Mouse (Mus musculus): ENCODE measurements around the gene Tes.

Tes gene

GRCm38 (mm10) chr6:17064936-17065790 lies at the start of gene Tes:
Gene Tes (plus strand): TSS chr6:17065149.
- WGBS = 1% methylated on average over 63 of the region's 63 CpGs

- WGBS = 77% methylated on average over 7 of the region's 7 CpGs
Measured at GRCm38 (mm10) chr6:17025886-17026285, 39.1 kb upstream of the Tes start.

DNA sequence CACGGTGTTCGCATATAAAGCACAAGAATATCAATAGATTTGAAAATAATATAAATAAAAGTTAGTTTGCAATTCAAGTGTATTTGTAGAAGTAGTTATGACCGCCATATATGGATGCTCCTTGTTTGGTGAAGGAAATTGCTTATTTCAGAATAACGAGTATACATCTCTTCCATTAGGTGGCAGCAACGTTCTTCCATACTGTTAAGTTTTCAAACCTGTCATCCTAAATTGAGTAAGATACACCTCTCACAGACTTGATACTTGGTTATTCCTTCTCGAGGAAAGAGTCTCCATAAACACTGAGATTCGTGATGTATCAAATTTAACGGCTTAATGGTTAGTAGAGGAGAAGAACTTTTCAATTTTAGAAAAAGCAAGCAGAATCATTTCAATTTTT lies 37.4 kb upstream of the Tes start:
- WGBS = 15% methylated on average over 8 of the region's 8 CpGs

GRCm38 (mm10) chr6:17028809-17029208 lies 36.1 kb upstream of the Tes start:
- 89% methylated on average over 8 of the region's 8 CpGs for WGBS

GRCm38 (mm10) chr6:17032231-17032728 lies 32.7 kb upstream of the Tes start:
- 34% methylated on average over 2 of the region's 2 CpGs for WGBS

DNA sequence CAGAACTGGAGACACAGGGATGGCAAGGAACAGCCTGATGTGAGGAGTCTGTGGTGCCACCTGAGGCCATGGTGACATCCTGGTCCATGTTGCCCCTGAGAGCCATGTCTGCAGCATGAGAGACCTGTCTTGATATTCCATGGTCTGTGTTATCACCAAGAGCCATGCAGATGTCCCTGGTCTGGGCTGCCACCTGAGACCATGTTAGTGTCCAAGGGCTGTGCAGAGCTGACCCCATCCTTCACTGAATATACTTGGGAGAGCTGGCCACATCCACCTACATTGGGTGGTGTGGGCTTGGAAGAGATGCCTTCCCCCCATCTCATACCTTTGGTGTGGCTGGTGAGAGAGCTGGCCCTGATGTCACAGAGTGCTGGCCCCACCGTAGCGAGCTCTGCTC lies 30.9 kb upstream of the Tes start:
- 95% methylated on average over 2 of the region's 2 CpGs for WGBS

DNA sequence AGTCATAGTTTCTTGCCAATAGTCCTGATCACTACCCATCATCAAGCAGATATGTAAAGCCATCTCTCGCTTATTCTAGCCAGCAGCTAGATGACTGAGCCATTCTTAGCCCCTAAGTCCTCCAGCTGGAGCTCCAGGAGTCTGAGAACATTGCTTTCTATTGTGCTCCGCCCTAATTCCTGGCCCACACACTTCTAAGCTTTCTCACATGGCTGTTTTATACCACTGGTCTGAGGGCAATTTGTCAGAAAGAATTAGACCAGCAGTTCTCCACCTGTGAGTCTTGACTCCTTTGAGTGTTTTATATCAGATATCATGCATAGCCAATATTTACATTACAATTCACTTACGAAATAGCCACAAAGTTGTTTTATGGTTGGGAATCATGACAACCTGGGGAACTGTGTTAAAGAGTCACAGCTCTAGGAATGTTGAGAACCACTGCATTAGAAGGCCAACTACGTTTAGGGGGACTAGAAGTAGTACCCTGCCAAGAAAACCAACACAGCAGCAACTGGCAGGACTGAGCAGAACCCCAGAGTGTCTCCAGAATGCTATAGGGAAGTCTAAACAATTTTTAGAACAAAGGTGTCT lies 13.4 kb upstream of the Tes start:
- 88% methylated on average over 4 of the region's 4 CpGs for WGBS

DNA sequence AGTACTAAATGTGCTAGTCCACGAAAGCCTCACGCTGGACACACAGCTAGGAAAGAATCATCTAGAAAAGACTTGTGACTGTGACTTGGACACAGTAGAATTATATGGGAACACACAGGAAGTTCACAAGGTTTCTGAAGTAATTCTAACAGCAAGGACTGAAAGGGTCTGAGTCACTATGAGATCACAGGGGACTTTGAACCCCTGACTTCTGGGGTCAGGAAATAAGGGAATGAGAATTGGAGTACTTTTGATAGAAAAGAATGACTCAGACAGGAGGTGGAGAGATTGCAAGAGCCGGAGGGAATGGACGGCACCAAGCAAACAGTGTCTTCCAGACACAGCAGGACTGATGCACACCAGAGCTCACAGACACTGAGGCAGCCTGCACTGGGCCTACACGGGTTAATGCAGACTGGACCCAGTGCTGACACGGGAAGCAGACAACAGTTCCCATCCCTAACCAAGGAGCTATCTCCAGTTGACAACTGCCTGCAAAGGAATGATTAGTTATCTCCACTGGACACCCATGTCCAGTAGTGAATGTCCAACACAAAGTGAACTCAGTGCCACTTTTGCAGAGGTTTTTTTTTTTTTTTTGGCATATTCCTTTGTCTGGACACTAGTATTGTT lies 11.8 kb upstream of the Tes start:
- 89% methylated on average over 6 of the region's 6 CpGs for WGBS

DNA sequence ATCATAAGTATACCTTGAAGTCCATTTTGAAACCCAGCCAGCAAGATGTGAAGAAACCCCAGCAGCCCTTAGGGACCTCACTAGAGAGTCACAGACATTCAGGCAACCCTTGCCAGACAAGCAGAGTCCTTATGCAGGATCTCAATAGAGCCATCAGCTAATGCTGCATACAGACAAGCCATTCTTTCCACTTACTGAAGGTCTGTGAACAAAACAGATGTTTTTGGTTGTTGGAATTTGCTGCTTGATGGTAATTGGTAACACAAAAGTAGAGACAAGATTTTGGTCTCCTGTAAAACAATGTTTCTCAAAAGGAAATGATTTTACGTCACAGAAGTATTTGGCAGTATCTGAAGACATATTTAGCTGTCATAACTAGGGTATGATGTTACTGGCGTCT lies 10.2 kb upstream of the Tes start:
- WGBS = 82% methylated on average over 2 of the region's 2 CpGs

- 83% methylated on average over 2 of the region's 2 CpGs for WGBS
Measured at GRCm38 (mm10) chr6:17055659-17056058, 9.3 kb upstream of the Tes start.

GRCm38 (mm10) chr6:17059501-17059900 lies 5.4 kb upstream of the Tes start:
- WGBS = 87% methylated on average over 2 of the region's 2 CpGs

- 82% methylated on average over 2 of the region's 2 CpGs for WGBS
Measured at GRCm38 (mm10) chr6:17060154-17060553, 4.8 kb upstream of the Tes start.

DNA sequence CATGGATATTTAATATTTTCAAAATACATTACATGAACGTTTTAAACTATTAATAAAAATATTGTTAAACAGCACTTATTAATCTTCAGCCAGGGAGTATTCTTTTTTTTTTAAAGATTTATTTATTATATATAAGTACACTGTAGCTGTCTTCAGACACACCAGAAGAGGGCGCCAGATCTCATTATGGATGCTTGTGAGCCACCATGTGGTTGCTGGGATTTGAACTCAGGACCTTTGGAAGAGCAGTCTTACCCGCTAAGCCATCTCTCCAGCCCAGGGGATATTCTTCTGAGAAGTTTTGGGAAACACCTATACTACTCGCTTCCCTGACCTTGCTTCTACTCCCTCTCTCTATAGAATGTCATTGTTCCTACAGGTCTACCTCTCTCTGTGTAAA lies 3.1 kb upstream of the Tes start:
- WGBS = 86% methylated on average over 4 of the region's 4 CpGs

- WGBS = 82% methylated on average over 6 of the region's 6 CpGs
Measured at GRCm38 (mm10) chr6:17062366-17062765, 2.6 kb upstream of the Tes start.

GRCm38 (mm10) chr6:17065791-17066169 lies 831 bp downstream of the Tes start:
- 13% methylated on average over 12 of the region's 12 CpGs for WGBS

DNA sequence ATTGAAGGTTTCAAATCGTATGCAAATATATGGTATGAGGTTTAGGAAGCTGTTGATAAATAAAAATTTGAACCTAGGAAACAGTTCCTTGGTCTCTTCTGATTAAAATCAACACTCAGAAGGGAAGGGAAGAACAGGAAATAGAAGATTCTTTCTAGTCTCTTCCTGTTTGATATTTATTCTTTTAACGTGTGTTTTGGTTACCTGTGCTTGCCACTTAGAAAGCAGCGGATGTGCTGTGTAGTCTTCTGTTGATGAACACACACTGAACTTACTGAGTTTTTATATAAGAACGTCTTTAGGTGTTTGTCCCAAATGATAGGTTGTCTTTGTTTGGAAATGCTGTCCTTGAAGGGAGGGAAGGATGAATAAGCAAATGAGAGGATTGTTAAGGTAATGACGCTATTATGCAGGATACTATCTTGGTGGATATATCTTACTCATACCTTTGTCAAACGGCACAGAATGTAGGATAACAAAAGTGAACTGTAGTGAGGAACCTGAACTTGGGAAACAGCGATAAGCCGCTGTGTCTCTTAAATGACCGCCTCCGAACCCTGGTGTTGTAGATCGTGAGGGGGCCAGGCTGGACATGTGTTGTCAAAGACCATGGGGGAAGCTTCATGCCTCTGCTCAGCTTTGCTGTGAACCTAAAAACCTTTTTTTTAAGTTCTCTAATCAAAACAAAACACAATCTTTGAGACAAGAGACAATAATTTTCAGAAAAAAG lies 1.4 kb downstream of the Tes start:
- WGBS = 74% methylated on average over 11 of the region's 11 CpGs

- WGBS = 94% methylated on average over 3 of the region's 3 CpGs
Measured at GRCm38 (mm10) chr6:17071899-17072298, 7.0 kb downstream of the Tes start.

DNA sequence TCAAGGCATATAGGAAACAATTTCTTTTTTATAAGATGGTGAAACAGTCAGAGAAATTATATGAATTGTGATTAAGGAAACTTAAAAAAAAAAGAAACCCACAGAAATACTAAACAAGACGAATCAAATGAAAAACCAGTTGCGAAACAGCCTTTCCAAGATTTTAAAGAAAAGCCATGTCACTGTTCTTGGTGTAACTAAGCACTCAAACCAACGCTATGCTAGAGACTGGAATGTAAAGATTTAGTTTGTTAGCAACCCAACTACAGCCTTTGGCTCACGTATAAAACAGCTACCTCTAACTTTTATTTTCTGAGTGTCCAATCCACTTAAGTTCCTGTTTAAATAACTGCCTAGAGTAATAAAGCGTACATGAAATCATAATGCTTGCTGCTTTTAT lies 7.4 kb downstream of the Tes start:
- WGBS = 95% methylated on average over 5 of the region's 5 CpGs

DNA sequence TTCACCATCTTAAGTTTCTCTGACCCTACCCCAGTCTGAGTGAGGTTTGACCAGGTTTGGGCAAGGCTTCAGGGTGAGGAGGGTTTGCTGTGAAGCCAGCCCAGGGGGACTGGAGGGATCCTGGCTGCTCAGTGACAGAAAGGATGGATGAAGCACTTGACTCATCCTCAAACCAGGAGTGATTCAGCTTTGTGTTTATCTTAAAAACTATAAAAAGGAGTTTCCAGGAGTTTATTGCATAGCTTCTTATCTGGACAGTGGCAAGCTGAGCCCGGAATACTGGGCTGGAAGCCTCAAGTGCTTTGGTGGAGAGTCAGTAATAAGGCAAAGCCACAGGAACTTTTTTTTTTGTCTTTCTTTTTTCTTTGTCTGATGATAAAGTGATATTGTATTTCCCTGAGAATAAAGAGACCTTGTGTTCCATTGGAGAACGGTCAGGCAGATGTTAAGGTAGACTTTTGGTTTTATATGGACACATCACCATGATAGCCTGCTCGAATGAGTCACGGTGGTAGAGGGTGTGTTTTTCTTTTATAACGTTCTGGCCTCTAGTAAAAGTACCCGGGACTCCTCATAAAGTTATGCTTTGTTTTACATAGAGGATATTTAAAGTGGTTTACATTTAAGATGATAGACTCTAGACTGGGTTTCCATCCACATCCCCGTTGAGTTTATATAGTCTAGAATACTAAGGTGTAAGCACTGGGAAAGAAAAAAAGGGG lies 8.0 kb downstream of the Tes start:
- whole genome bisulfite sequencing = 85% methylated on average over 7 of the region's 7 CpGs

DNA sequence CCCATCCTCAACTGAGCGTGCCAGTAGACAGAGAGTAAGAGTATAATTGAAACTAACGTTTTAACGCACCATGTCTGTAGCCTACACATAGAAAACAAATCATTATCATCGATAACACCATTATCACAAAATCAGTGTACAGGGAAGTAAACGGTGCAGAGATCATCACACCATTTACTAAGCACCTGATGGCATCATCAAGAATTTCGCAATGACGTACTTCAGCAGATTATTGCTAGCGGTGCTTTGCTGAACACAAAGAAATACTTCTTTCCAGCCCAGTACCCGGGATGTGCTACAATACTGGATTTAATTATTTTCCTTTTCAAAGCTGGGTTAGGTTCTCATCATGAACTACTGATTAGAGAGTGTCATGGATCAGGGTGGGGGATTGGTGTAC lies 12.3 kb downstream of the Tes start:
- WGBS = 80% methylated on average over 9 of the region's 9 CpGs

DNA sequence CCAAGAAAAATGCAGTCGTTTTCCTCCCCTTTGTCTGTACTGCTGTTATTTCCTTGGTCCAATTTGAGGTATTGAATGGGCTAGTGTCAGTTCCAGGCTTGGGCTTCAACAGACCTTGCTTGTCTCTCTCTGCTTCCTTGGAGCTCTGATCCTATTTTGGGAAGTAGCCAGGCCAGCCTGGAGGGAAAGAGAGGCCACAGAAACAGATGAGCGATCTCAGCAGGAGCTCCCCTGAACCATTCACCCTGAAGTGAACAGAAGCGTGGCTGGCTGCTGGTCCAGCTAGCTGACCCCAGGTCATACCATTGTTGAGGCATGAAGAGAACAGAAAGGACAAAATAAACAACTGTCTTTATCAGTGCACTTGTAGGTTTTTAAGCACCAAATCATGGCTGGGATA lies 12.8 kb downstream of the Tes start:
- 46% methylated on average over 3 of the region's 3 CpGs for WGBS

Measured in cerebral cortex, adult 2 months (tissue).